Mouse (Mus musculus): ENCODE results near the gene Yy1. TPM values are rescaled to one million over a fixed set of nuclear protein-coding genes. Genes with fewer than 3 reads are reported as not detected.

Gene Yy1
- total and polyA plus RNA-seq, 3 experiments: 34.9 to 62.4 (median 52.1) TPM

GRCm38 (mm10) chr12:108745990-108746389 is 46.8 kb upstream of the Yy1 start:
- TF ChIP-seq JUND (IDR thresholded peaks at IDR 0.05; ENCODE audit: low read depth, low read length): no peak
- no peak for TF ChIP-seq MAX (IDR thresholded peaks at IDR 0.05; ENCODE audit: low read length)
- TF ChIP-seq RCOR1 (IDR thresholded peaks at IDR 0.05; ENCODE audit: low read depth, low read length): no peak
- no peak for TF ChIP-seq NELFE (IDR thresholded peaks at IDR 0.05; ENCODE audit: low read depth, low read length)
- no peak for TF ChIP-seq POLR2AphosphoS2 (IDR thresholded peaks at IDR 0.05; ENCODE audit: low read length)
- no peak for TF ChIP-seq MEF2A (IDR thresholded peaks at IDR 0.05; ENCODE audit: extremely low read depth, insufficient replicate concordance, low read depth, low read length, poor library complexity, severe bottlenecking)
- TF ChIP-seq TBP (IDR thresholded peaks at IDR 0.05; ENCODE audit: low read depth, low read length): no peak
- no peak for TF ChIP-seq USF1 (IDR thresholded peaks at IDR 0.05; ENCODE audit: low read depth, low read length)
- no peak for TF ChIP-seq CTCF (IDR thresholded peaks at IDR 0.05 in 2 of 3, conservative IDR thresholded peaks at IDR 0.05 in 1 of 3; ENCODE audit: control insufficient read depth in 1 of 3, insufficient read depth in 1 of 3, low read depth in 2 of 3, low read length in 3 of 3, poor library complexity in 1 of 3, severe bottlenecking in 1 of 3)
- no peak for TF ChIP-seq E2F4 (IDR thresholded peaks at IDR 0.05; ENCODE audit: borderline replicate concordance, low read depth, low read length)
- TF ChIP-seq GATA1 (IDR thresholded peaks at IDR 0.05; ENCODE audit: low read depth, low read length): no peak
- TF ChIP-seq TCF12 (IDR thresholded peaks at IDR 0.05; ENCODE audit: low read depth, low read length): no peak
- no peak for DNase-seq (ENCODE audit: low read depth, low spot score)
- Histone ChIP-seq H3K27ac (ENCODE audit: control insufficient read depth, low read depth, low read length) (no peak overlapping the region), H3K4me3 (ENCODE audit: control insufficient read depth in 1 of 2, insufficient read depth in 1 of 2, low read depth in 2 of 2, low read length in 2 of 2) (no peak overlapping the region), H3K27me3 (ENCODE audit: control insufficient read depth in 1 of 2, insufficient read depth in 2 of 2, low read length in 2 of 2) (no peaks in the 10 kb centered on the region), H3K36me3 (ENCODE audit: control insufficient read depth in 1 of 2, insufficient read depth in 2 of 2, low read length in 2 of 2) (no peaks in the 10 kb centered on the region), H3K9me3 (replicated peaks; ENCODE audit: insufficient read depth, low read length) (no peaks in the 10 kb centered on the region), H3K79me2 (ENCODE audit: control insufficient read depth, insufficient read depth, low read length, poor library complexity) (no peaks in the 10 kb centered on the region), H3K9ac (ENCODE audit: control insufficient read depth, low read depth, low read length, poor library complexity, severe bottlenecking) (no peak overlapping the region), H3K4me1 (ENCODE audit: control insufficient read depth in 1 of 2, insufficient read depth in 2 of 2, low read length in 2 of 2) (no peaks in the 10 kb centered on the region)

DNA sequence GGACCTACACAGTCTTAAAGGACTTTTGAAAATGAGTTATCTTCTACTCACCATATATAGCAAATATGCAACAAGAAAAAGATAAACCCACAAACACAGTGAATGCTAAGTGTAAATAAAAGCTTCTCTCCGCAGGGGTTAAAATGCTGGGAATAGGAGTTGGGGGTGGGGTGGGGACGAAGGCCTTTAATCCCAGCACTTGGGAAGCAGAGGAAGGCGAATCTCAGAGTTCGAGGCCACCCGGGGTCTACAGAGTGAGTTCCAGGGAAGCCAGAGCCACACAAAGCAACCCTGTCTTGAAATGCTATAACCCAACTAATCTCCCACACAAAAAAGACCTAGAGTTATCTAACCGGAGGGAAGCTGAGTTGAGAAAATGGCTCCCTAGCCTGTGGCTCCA is 43.8 kb upstream of the Yy1 start:
- no peak for DNase-seq (ENCODE audit: low read depth, low spot score)
- no peaks in the 10 kb centered on the region for H3K79me2 ChIP-seq (ENCODE audit: control insufficient read depth, insufficient read depth, low read length, poor library complexity)
- H3K27ac ChIP-seq (ENCODE audit: control insufficient read depth, low read depth, low read length): no peak overlapping the region

More for the DNA sequence above, 43.8 kb upstream of the Yy1 start:
- H3K9me3 ChIP-seq (replicated peaks; ENCODE audit: insufficient read depth, low read length): no peaks in the 10 kb centered on the region
- H3K4me1 ChIP-seq (ENCODE audit: control insufficient read depth in 1 of 2, insufficient read depth in 2 of 2, low read length in 2 of 2): no peaks in the 10 kb centered on the region
- H3K4me3 ChIP-seq (ENCODE audit: control insufficient read depth in 1 of 2, insufficient read depth in 1 of 2, low read depth in 2 of 2, low read length in 2 of 2): no peak overlapping the region
- no peak overlapping the region for H3K9ac ChIP-seq (ENCODE audit: control insufficient read depth, low read depth, low read length, poor library complexity, severe bottlenecking)
- no peaks in the 10 kb centered on the region for H3K27me3 ChIP-seq (ENCODE audit: control insufficient read depth in 1 of 2, insufficient read depth in 2 of 2, low read length in 2 of 2)
- H3K36me3 ChIP-seq (ENCODE audit: control insufficient read depth in 1 of 2, insufficient read depth in 2 of 2, low read length in 2 of 2): no peaks in the 10 kb centered on the region
- TF ChIP-seq UBTF (IDR thresholded peaks at IDR 0.05; ENCODE audit: borderline replicate concordance, insufficient read depth, low read depth, low read length): no peak
- TF ChIP-seq JUND (IDR thresholded peaks at IDR 0.05; ENCODE audit: low read depth, low read length): no peak
- no peak for TF ChIP-seq MAX (IDR thresholded peaks at IDR 0.05; ENCODE audit: low read length)
- TF ChIP-seq CHD1 (IDR thresholded peaks at IDR 0.05; ENCODE audit: low read depth, low read length): no peak
- TF ChIP-seq EP300 (IDR thresholded peaks at IDR 0.05; ENCODE audit: low read depth in 1 of 2, low read length in 2 of 2): no peak
- TF ChIP-seq ZC3H11A (IDR thresholded peaks at IDR 0.05; ENCODE audit: low read depth, low read length): no peak
- no peak for TF ChIP-seq GABPA (IDR thresholded peaks at IDR 0.05; ENCODE audit: low read depth, low read length)
- TF ChIP-seq ZNF384 (IDR thresholded peaks at IDR 0.05; ENCODE audit: low read depth, low read length): no peak
- TF ChIP-seq ELF1 (IDR thresholded peaks at IDR 0.05; ENCODE audit: low read depth, low read length): no peak
- no peak for TF ChIP-seq TBP (IDR thresholded peaks at IDR 0.05; ENCODE audit: low read depth, low read length)
- TF ChIP-seq E2F4 (IDR thresholded peaks at IDR 0.05; ENCODE audit: borderline replicate concordance, low read depth, low read length): no peak
- no peak for TF ChIP-seq CHD2 (IDR thresholded peaks at IDR 0.05; ENCODE audit: low read length)
- no peak for TF ChIP-seq POLR2A (IDR thresholded peaks at IDR 0.05; ENCODE audit: control insufficient read depth in 1 of 2, insufficient read depth in 1 of 2, low read depth in 1 of 2, low read length in 2 of 2, poor library complexity in 1 of 2)
- TF ChIP-seq KAT2A (conservative IDR thresholded peaks at IDR 0.05; ENCODE audit: low read depth, low read length): no peak
- TF ChIP-seq USF1 (IDR thresholded peaks at IDR 0.05; ENCODE audit: low read depth, low read length): no peak
- TF ChIP-seq GATA1 (IDR thresholded peaks at IDR 0.05; ENCODE audit: low read depth, low read length): no peak
- no peak for TF ChIP-seq TCF12 (IDR thresholded peaks at IDR 0.05; ENCODE audit: low read depth, low read length)
- no peak for TF ChIP-seq MXI1 (IDR thresholded peaks at IDR 0.05; ENCODE audit: low read depth, low read length)
- no peak for TF ChIP-seq BHLHE40 (IDR thresholded peaks at IDR 0.05; ENCODE audit: borderline replicate concordance, low read depth, low read length)
- TF ChIP-seq NELFE (IDR thresholded peaks at IDR 0.05; ENCODE audit: low read depth, low read length): no peak
